Mouse (Mus musculus): ENCODE measurements at regions not wholly inside any gene's neighbourhood (a gene's known extent, or its start where the extent isn't known, plus 50 kb on each side); places are given as distances from the start of the nearest gene placed in this dataset.

DNA sequence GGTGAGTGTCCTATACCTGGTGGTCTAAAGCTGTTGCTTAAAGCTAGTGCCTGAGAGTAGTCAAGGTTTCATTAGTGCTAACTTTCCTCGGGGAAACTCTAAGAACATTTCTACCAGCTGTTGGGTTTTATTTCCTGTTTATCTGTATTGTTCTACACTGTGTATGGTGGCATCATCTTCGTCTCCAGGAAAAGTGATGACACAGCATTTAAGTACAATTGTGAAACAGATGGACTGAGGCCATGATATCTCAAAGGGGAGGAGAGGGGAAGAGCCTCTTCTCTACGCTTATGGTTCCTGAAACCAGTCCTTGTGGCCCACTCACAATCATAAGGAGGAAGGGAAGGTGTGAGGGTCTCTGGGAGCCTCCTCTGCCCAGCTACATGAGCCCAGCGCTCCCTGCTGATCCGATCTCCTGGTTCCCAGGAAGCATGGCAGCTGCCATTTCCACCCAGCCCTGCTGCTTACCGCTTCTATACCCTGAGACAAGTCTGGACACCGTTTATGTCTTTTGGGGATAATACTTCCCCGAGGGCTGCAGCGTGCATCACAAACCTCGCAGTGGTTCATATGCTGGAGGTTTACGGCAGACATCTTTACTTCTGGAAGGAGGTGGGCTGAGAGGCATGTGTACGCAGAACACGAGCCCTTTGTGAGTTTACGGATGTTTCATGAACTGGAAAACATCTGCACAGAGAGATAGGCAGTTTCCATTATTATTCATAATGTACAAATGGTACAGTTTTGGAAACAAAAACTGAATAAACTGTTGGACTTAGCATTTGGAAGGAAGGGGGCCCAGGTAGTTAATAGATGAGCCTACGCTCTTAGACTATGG lies 189.6 kb downstream of the Fam43a start:
- TF ChIP-seq CTCF (IDR thresholded peaks at IDR 0.05; ENCODE audit: control insufficient read depth, insufficient read depth, insufficient read length): no peak
- TF ChIP-seq USF1 (IDR thresholded peaks at IDR 0.05; ENCODE audit: low read depth): no peak

All from C2C12 (cell line).